Mouse (Mus musculus): ENCODE results near the gene Tpst2. TPM values are rescaled to one million over a fixed set of nuclear protein-coding genes. Genes with fewer than 3 reads are reported as not detected.

Gene Tpst2
- polyA plus RNA-seq, 1 experiment from 2014 or later: 57.7 TPM

GRCm38 (mm10) chr5:112276907-112277348 is 437 bp downstream of the Tpst2 start:
- no peaks in the 10 kb centered on the region for H3K27me3 ChIP-seq (ENCODE audit: insufficient read depth, low read length)
- peak overlapping the region; percentile 72 for H3K27ac ChIP-seq (ENCODE audit: low read depth)
- H3K36me3 ChIP-seq (ENCODE audit: insufficient read depth): no peaks in the 10 kb centered on the region
- H3K9me3 ChIP-seq (ENCODE audit: low read depth, low read length): no peaks in the 10 kb centered on the region
- H3K4me3 ChIP-seq (ENCODE audit: low read depth, low read length): peak overlapping the region; percentile 77
- WGBS: 0% methylated on average over 18 of the region's 24 CpGs
- TF ChIP-seq CTCF (IDR thresholded peaks at IDR 0.05; ENCODE audit: low read depth): no peak
- DNase-seq: peak; percentile 44
- ATAC-seq (ENCODE audit: insufficient read depth): no peak; the same call in none of the 2 replicates
- H3K4me2 ChIP-seq: peak overlapping the region; percentile 84
- peaks cover 8% of the 10 kb centered on the region for H3K4me1 ChIP-seq (ENCODE audit: insufficient read depth)
- peak overlapping the region; percentile 75 for H3K9ac ChIP-seq

- no peak for TF ChIP-seq CTCF (IDR thresholded peaks at IDR 0.05; ENCODE audit: low read depth)
- peaks cover 8% of the 10 kb centered on the region for H3K4me1 ChIP-seq (ENCODE audit: insufficient read depth)
- WGBS: 77% methylated on average over 11 of the region's 11 CpGs
- peak overlapping the region; percentile 77 for H3K4me3 ChIP-seq (ENCODE audit: low read depth, low read length)
- no peak for DNase-seq
- no peaks in the 10 kb centered on the region for H3K27me3 ChIP-seq (ENCODE audit: insufficient read depth, low read length)
- H3K4me2 ChIP-seq: peak overlapping the region; percentile 84
- H3K36me3 ChIP-seq (ENCODE audit: insufficient read depth): no peaks in the 10 kb centered on the region
- no peaks in the 10 kb centered on the region for H3K9me3 ChIP-seq (ENCODE audit: low read depth, low read length)
- H3K27ac ChIP-seq (ENCODE audit: low read depth): no peak overlapping the region
- no peak for ATAC-seq (ENCODE audit: insufficient read depth)
- peak overlapping the region; percentile 75 for H3K9ac ChIP-seq
These were observed 1.5 kb downstream of the Tpst2 start for GRCm38 (mm10) chr5:112277906-112278470.

- no peak for TF ChIP-seq CTCF (IDR thresholded peaks at IDR 0.05; ENCODE audit: low read depth)
- ATAC-seq (ENCODE audit: insufficient read depth) (no peak), DNase-seq (no peak)
- Histone ChIP-seq H3K9me3 (ENCODE audit: low read depth, low read length) (no peaks in the 10 kb centered on the region), H3K36me3 (ENCODE audit: insufficient read depth) (no peaks in the 10 kb centered on the region), H3K4me3 (ENCODE audit: low read depth, low read length) (no peak overlapping the region), H3K27ac (ENCODE audit: low read depth) (peak overlapping the region; percentile 54; the same call in 1 of the 2 replicates), H3K4me1 (ENCODE audit: insufficient read depth) (peaks cover 16% of the 10 kb centered on the region), H3K27me3 (ENCODE audit: insufficient read depth, low read length) (no peaks in the 10 kb centered on the region), H3K9ac (no peak overlapping the region; the same call in 1 of the 2 replicates), H3K4me2 (peak overlapping the region; percentile 25)
- WGBS: 86% methylated on average over 17 of the region's 17 CpGs
These were observed 2.9 kb downstream of the Tpst2 start for GRCm38 (mm10) chr5:112279181-112280021.

- peak overlapping the region; percentile 54 for H3K27ac ChIP-seq (ENCODE audit: low read depth)
- 79% methylated on average over 7 of the region's 7 CpGs for WGBS
- H3K4me2 ChIP-seq: 0 out of 2 replicates have a peak overlapping the region, but pooled peaks have one; percentile 25
- TF ChIP-seq CTCF (IDR thresholded peaks at IDR 0.05; ENCODE audit: low read depth): no peak
- H3K9me3 ChIP-seq (ENCODE audit: low read depth, low read length): no peaks in the 10 kb centered on the region
- H3K36me3 ChIP-seq (ENCODE audit: insufficient read depth): no peaks in the 10 kb centered on the region
- H3K4me3 ChIP-seq (ENCODE audit: low read depth, low read length): no peak overlapping the region
- H3K4me1 ChIP-seq (ENCODE audit: insufficient read depth): peaks cover 16% of the 10 kb centered on the region
- no peak for ATAC-seq (ENCODE audit: insufficient read depth)
- DNase-seq: peak; percentile 30
- H3K9ac ChIP-seq: no peak overlapping the region
- H3K27me3 ChIP-seq (ENCODE audit: insufficient read depth, low read length): no peaks in the 10 kb centered on the region
These were observed 3.7 kb downstream of the Tpst2 start for GRCm38 (mm10) chr5:112280151-112280550.

- no peak overlapping the region for H3K27ac ChIP-seq (ENCODE audit: low read depth)
- H3K9me3 ChIP-seq (ENCODE audit: low read depth, low read length): no peaks in the 10 kb centered on the region
- H3K36me3 ChIP-seq (ENCODE audit: insufficient read depth): no peaks in the 10 kb centered on the region
- WGBS: 61% methylated on average over 15 of the region's 15 CpGs
- DNase-seq (no peak), ATAC-seq (ENCODE audit: insufficient read depth) (no peak)
- no peak overlapping the region for H3K4me2 ChIP-seq
- no peak for TF ChIP-seq CTCF (IDR thresholded peaks at IDR 0.05; ENCODE audit: low read depth)
- H3K4me3 ChIP-seq (ENCODE audit: low read depth, low read length): no peak overlapping the region
- H3K27me3 ChIP-seq (ENCODE audit: insufficient read depth, low read length): no peaks in the 10 kb centered on the region
- H3K9ac ChIP-seq: no peak overlapping the region; the same call in 1 of the 2 replicates
- peaks cover 16% of the 10 kb centered on the region for H3K4me1 ChIP-seq (ENCODE audit: insufficient read depth)
These were observed 4.6 kb downstream of the Tpst2 start for GRCm38 (mm10) chr5:112280863-112281660.

GRCm38 (mm10) chr5:112281676-112282075 is 5.2 kb downstream of the Tpst2 start:
- H3K27ac ChIP-seq (ENCODE audit: low read depth): no peak overlapping the region
- peaks cover 16% of the 10 kb centered on the region for H3K4me1 ChIP-seq (ENCODE audit: insufficient read depth)
- no peak for DNase-seq

More at GRCm38 (mm10) chr5:112281676-112282075, 5.2 kb downstream of the Tpst2 start:
- Histone ChIP-seq H3K27me3 (ENCODE audit: insufficient read depth, low read length) (no peaks in the 10 kb centered on the region), H3K36me3 (ENCODE audit: insufficient read depth) (no peaks in the 10 kb centered on the region), H3K4me2 (no peak overlapping the region), H3K9me3 (ENCODE audit: low read depth, low read length) (no peaks in the 10 kb centered on the region), H3K4me3 (ENCODE audit: low read depth, low read length) (no peak overlapping the region), H3K9ac (no peak overlapping the region; the same call in 1 of the 2 replicates)
- WGBS: 62% methylated on average over 4 of the region's 4 CpGs
- no peak for TF ChIP-seq CTCF (IDR thresholded peaks at IDR 0.05; ENCODE audit: low read depth)
- ATAC-seq (ENCODE audit: insufficient read depth): no peak

All from lung, embryonic 14.5 days (tissue).